In genomic region chr13:35947354-35948000, GRCm38 (mm10) we compare ENCODE assay signal across 8 mouse cellular contexts. TPM values are rescaled to one million over a fixed set of nuclear protein-coding genes. Genes with fewer than 3 reads are reported as not detected.
DNase-seq lines count a peak whose midpoint lies in the region; ATAC-seq lines count a peak whose summit lies in the region.

No protein-coding gene starts in this region.

- no peaks in the 10 kb centered on the region for H3K4me1 ChIP-seq in kidney, embryonic 14.5 days (ENCODE audit: control insufficient read depth, insufficient read depth, low read length)
- H3K4me1 ChIP-seq in hindbrain, embryonic 16.5 days (ENCODE audit: control insufficient read depth, insufficient read depth, low read depth, low read length): no peaks in the 10 kb centered on the region

- WGBS in kidney, embryonic 14.5 days: 28% methylated on average over 14 of the region's 14 CpGs
- 27% methylated on average over 14 of the region's 14 CpGs for WGBS in hindbrain, embryonic 16.5 days

- intact Hi-C loops in left cerebral cortex, postnatal 25 days (cut with DNase I): loop anchor here (2.0 to 5.0 kb wide), 2 partner anchors 165 to 917 kb away; no protein-coding TSS in a partner anchor

- DNase-seq in kidney, adult 18-20 months: peak; percentile 73
- peak; percentile 87 to 90 for DNase-seq in cerebellum, postnatal 10 days
- DNase-seq in frontal cortex, postnatal 10 days (ENCODE audit: low spot score in 2 of 2): peak; percentile 22 to 78
- peak; percentile 82 to 86 for DNase-seq in left cerebral cortex, postnatal 25 days (ENCODE audit: low spot score in 2 of 2)
- peak; percentile 57 to 83 for DNase-seq in spleen, postnatal 10 days (ENCODE audit: low spot score in 2 of 2)

- no peaks in the 10 kb centered on the region for H3K36me3 ChIP-seq in kidney, embryonic 14.5 days (ENCODE audit: control insufficient read depth, insufficient read depth, low read length)
- H3K36me3 ChIP-seq in hindbrain, embryonic 16.5 days (ENCODE audit: control insufficient read depth, insufficient read depth, low read length): no peaks in the 10 kb centered on the region

- H3K27ac ChIP-seq in kidney, embryonic 14.5 days (ENCODE audit: low read depth, low read length): no peak overlapping the region
- H3K27ac ChIP-seq in hindbrain, embryonic 16.5 days (ENCODE audit: low read depth, low read length): no peak overlapping the region

- ATAC-seq in kidney, embryonic 14.5 days (ENCODE audit: low FRiP score, low TSS enrichment): no peak
- peak; percentile 86 for ATAC-seq in hindbrain, embryonic 16.5 days
- 0 out of 2 replicates have a peak, but pooled peaks have one; percentile 48 for ATAC-seq in monocyte, adult 5-6 weeks (replicated peaks; ENCODE audit: insufficient number of reproducible peaks, low FRiP score, low TSS enrichment, poor library complexity, severe bottlenecking)

- no peaks in the 10 kb centered on the region for H3K27me3 ChIP-seq in kidney, embryonic 14.5 days (ENCODE audit: control insufficient read depth, insufficient read depth, low read length)
- H3K27me3 ChIP-seq in hindbrain, embryonic 16.5 days (replicated peaks; ENCODE audit: control insufficient read depth, insufficient read depth, low read length): no peaks in the 10 kb centered on the region; the same call in 1 of the 2 replicates

- no peak overlapping the region for H3K4me2 ChIP-seq in kidney, embryonic 14.5 days (replicated peaks; ENCODE audit: low read depth, low read length)
- H3K4me2 ChIP-seq in hindbrain, embryonic 16.5 days (ENCODE audit: low read length): no peak overlapping the region

- H3K9me3 ChIP-seq in kidney, embryonic 14.5 days (ENCODE audit: control insufficient read depth, low read length): peaks cover 3% of the 10 kb centered on the region; the same call in 1 of the 2 replicates
- no peaks in the 10 kb centered on the region for H3K9me3 ChIP-seq in hindbrain, embryonic 16.5 days (ENCODE audit: control insufficient read depth, low read length)

- H3K9ac ChIP-seq in kidney, embryonic 14.5 days (ENCODE audit: low read depth, low read length): no peak overlapping the region
- no peak overlapping the region for H3K9ac ChIP-seq in hindbrain, embryonic 16.5 days (ENCODE audit: low read depth, low read length)

- H3K4me3 ChIP-seq in kidney, embryonic 14.5 days (ENCODE audit: low read length): no peak overlapping the region
- no peak overlapping the region for H3K4me3 ChIP-seq in hindbrain, embryonic 16.5 days (ENCODE audit: low read length)

RNA-seq across cellular contexts. Expression of gene Ppp1r3g, which starts 11.2 kb away (rescaled TPM):
- 0.31 and 0.41 TPM in 2 replicates for polyA plus RNA-seq in kidney, embryonic 14.5 days (2014; fragmentation: Nextera tagmentation; extraction: Ambion mirVana)
- polyA plus RNA-seq in hindbrain, embryonic 16.5 days (2015; fragmentation: Nextera tagmentation; extraction: Ambion mirVana): 0.56 and 1.2 TPM in 2 replicates
- total RNA-seq in left cerebral cortex, postnatal 25 days (2021): 10 to 100 TPM; 14.3 to 14.9 TPM
- total RNA-seq in monocyte, adult 5-6 weeks (2017): not detected in 3 replicates

RNA-seq across cellular contexts. Expression of gene Rpp40, which starts 41.3 kb away (rescaled TPM):
- 18.4 and 24.5 TPM in 2 replicates for polyA plus RNA-seq in kidney, embryonic 14.5 days (2014; fragmentation: Nextera tagmentation; extraction: Ambion mirVana)
- polyA plus RNA-seq in hindbrain, embryonic 16.5 days (2015; fragmentation: Nextera tagmentation; extraction: Ambion mirVana): 8.3 TPM in 2 replicates
- total RNA-seq in left cerebral cortex, postnatal 25 days (2021): 1 to 10 TPM; 4.4 to 5.8 TPM
- 4.1 to 7.3 TPM (median 5.0 TPM) in 3 replicates for total RNA-seq in monocyte, adult 5-6 weeks (2017)

Comparison
In these comparisons a context has a peak if more than half of its experiments do, and no peak if none do; other contexts are left out.
1. RNA of gene Ppp1r3g, which starts 11.2 kb away (total RNA-seq): 14.3 to 14.9 TPM in left cerebral cortex, postnatal 25 days; not detected in monocyte, adult 5-6 weeks; every median in the first group is over 10 times any median in the second.
2. Peak in every context shown above with its lines, with median percentiles within 50 percentile points of each other: DNase-seq.